Mouse (Mus musculus) megakaryocyte-erythroid progenitor cell, adult 5-6 weeks (primary cell): Measurements from ENCODE around the gene Akr1c12. TPM values are rescaled to one million over a fixed set of nuclear protein-coding genes. Genes with fewer than 3 reads are reported as not detected.
"Not testable (repeated sequence)": the region's sequence is repeated elsewhere in the genome, so short reads cannot be mapped to it uniquely, and the experiment has no call there.

Experiments
- ATAC-seq: replicated peaks from 2 replicates; pipeline ENCODE4 v1.8.0; 2016; ENCODE audit warnings: mild to moderate bottlenecking, inconsistent platforms; ENCODE audit not compliant: severe bottlenecking, poor library complexity, low FRiP score, low TSS enrichment
- total RNA-seq, 2 experiments: library from RNA; stranded (forward) in 1 of 2; stranded (reverse) in 1 of 2; fragments of 200-1000, 215-1000 nt in 1 of 2; fragments of >200 nt in 1 of 2; fragmentation: Nextera tagmentation in 1 of 2; gene quantifications; 2 replicates each; pipeline ENCODE4 v1.2.3; 2014 to 2017

Akr1c12 gene
- 0.59 TPM in 1 of 2 replicates, not detected in the other for total RNA-seq (2014; fragmentation: Nextera tagmentation)
- total RNA-seq (2017): 0.76 TPM in 1 of 2 replicates, not detected in the other

GRCm38 (mm10) chr13:4279284-4279683 is at the start of gene Akr1c12:
TSS of gene Akr1c12 (minus strand) at chr13:4279433.
- peak; percentile 41 for ATAC-seq

GRCm38 (mm10) chr13:4318773-4319172 is 39.5 kb upstream of the Akr1c12 start:
- no peak for ATAC-seq

- no peak for ATAC-seq
These were observed 34.7 kb upstream of the Akr1c12 start for GRCm38 (mm10) chr13:4313907-4314306.

- no peak for ATAC-seq
These were observed 25.8 kb upstream of the Akr1c12 start for GRCm38 (mm10) chr13:4304861-4305565.

GRCm38 (mm10) chr13:4296991-4297390 is 17.8 kb upstream of the Akr1c12 start:
- ATAC-seq: no peak

GRCm38 (mm10) chr13:4281471-4282412 is 2.5 kb upstream of the Akr1c12 start:
- ATAC-seq: peak; percentile 89

- ATAC-seq: no peak
These were observed 1.7 kb downstream of the Akr1c12 start for GRCm38 (mm10) chr13:4277526-4277925.

- no peak for ATAC-seq
These were observed 8.4 kb downstream of the Akr1c12 start for GRCm38 (mm10) chr13:4270860-4271259.

- not testable (repeated sequence) for ATAC-seq
These were observed 13.8 kb downstream of the Akr1c12 start for GRCm38 (mm10) chr13:4265455-4265854.

- ATAC-seq: no peak
These were observed 14.2 kb downstream of the Akr1c12 start for GRCm38 (mm10) chr13:4265047-4265446.

GRCm38 (mm10) chr13:4264612-4265011 is 14.6 kb downstream of the Akr1c12 start:
- no peak for ATAC-seq

GRCm38 (mm10) chr13:4257349-4257748 is 21.9 kb downstream of the Akr1c12 start:
- no peak for ATAC-seq

- not testable (repeated sequence) for ATAC-seq
These were observed 22.3 kb downstream of the Akr1c12 start for GRCm38 (mm10) chr13:4256894-4257293.

GRCm38 (mm10) chr13:4249347-4249746 is 29.9 kb downstream of the Akr1c12 start:
- no peak for ATAC-seq

GRCm38 (mm10) chr13:4244861-4245559 is 34.2 kb downstream of the Akr1c12 start:
- peak; percentile 63; the same call in 1 of the 2 replicates for ATAC-seq

GRCm38 (mm10) chr13:4233536-4234172 is 45.6 kb downstream of the Akr1c12 start:
- ATAC-seq: no peak

- no peak for ATAC-seq
These were observed 46.1 kb downstream of the Akr1c12 start for GRCm38 (mm10) chr13:4233135-4233534.

GRCm38 (mm10) chr13:4230841-4231623 is 48.2 kb downstream of the Akr1c12 start:
- ATAC-seq: no peak
